Mouse (Mus musculus): ENCODE measurements around the gene Pnpla1. TPM values are rescaled to one million over a fixed set of nuclear protein-coding genes. Genes with fewer than 3 reads are reported as not detected.

The Pnpla1 gene
- polyA plus RNA-seq, 1 experiment from 2014 or later = 0.08 TPM

DNA sequence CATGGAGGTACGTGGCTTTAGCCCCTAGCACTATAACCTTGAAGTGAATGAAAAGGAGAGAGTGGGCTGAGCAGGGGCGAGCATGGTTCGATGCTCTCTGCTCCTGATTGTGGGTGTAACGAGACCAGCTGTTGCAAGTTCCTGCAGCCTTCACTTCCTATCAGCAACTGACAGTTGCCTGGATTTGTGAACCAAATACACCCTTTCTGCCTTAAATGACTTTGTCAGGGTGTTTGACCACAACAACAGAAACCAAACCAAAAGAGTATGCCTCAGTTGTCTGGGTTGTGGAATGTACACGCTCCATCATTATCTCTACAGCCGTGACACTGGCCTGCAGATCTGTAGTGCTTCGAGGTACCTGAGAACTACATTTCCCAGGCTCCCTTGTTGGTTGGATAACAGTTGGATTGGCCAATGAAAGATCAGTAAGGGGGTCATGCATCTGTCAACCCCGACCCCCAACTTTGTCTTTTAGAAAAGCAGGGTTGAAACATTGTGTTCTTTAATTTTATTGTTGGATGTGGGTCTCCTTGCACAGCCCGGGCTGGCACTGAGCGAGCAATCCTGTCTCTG lies 25.8 kb downstream of the Pnpla1 start:
- H3K27ac ChIP-seq (ENCODE audit: low read length) = no peak overlapping the region
- 37% methylated on average over 10 of the region's 10 CpGs for WGBS (ENCODE audit: insufficient replicate concordance)
- no peak overlapping the region for H3K4me2 ChIP-seq (ENCODE audit: low read depth, low read length)
- no peak for ATAC-seq (ENCODE audit: low read depth)
- H3K4me1 ChIP-seq (ENCODE audit: control insufficient read depth, low read depth, low read length) = no peaks in the 10 kb centered on the region; the same call in none of the 2 replicates
- H3K9me3 ChIP-seq (replicated peaks; ENCODE audit: control insufficient read depth, low read length) = no peaks in the 10 kb centered on the region
- no peak overlapping the region for H3K4me3 ChIP-seq (ENCODE audit: low read depth, low read length)
- H3K9ac ChIP-seq (ENCODE audit: low read depth, low read length) = no peak overlapping the region
- H3K36me3 ChIP-seq (ENCODE audit: control insufficient read depth, insufficient read depth) = no peaks in the 10 kb centered on the region
- peaks cover 5% of the 10 kb centered on the region; the same call in 1 of the 2 replicates for H3K27me3 ChIP-seq (ENCODE audit: control insufficient read depth, insufficient read depth, low read depth, low read length)

DNA sequence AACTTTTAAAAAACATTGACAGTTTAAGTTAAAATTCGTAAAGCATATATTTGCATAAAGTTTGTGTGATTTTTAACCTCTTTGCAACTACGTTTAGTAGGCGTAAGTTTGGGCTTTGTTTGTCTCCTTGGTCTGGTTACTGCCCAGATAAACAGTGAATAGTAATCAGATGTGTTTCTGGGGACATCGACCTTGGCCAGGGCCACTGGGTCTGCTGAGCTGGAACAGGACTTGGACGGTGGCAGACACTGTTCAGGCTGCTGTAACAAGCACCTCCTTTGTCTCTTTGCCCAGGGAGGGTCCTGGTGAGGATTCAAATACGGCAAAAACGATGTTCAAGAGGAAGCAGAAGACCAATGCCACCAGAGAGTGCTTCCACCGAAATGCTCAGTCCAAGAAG lies 27.0 kb downstream of the Pnpla1 start:
- no peaks in the 10 kb centered on the region; the same call in none of the 2 replicates for H3K4me1 ChIP-seq (ENCODE audit: control insufficient read depth, low read depth, low read length)
- WGBS (ENCODE audit: insufficient replicate concordance) = 61% methylated on average over 8 of the region's 8 CpGs
- no peak for ATAC-seq (ENCODE audit: low read depth)
- H3K9ac ChIP-seq (ENCODE audit: low read depth, low read length) = no peak overlapping the region
- no peak overlapping the region for H3K27ac ChIP-seq (ENCODE audit: low read length)
- H3K4me3 ChIP-seq (ENCODE audit: low read depth, low read length) = no peak overlapping the region
- H3K36me3 ChIP-seq (ENCODE audit: control insufficient read depth, insufficient read depth) = no peaks in the 10 kb centered on the region
- no peak overlapping the region for H3K4me2 ChIP-seq (ENCODE audit: low read depth, low read length)
- H3K27me3 ChIP-seq (ENCODE audit: control insufficient read depth, insufficient read depth, low read depth, low read length) = peaks cover 5% of the 10 kb centered on the region; the same call in 1 of the 2 replicates
- H3K9me3 ChIP-seq (replicated peaks; ENCODE audit: control insufficient read depth, low read length) = no peaks in the 10 kb centered on the region

- Histone ChIP-seq H3K36me3 (ENCODE audit: control insufficient read depth, insufficient read depth) (no peaks in the 10 kb centered on the region), H3K4me2 (ENCODE audit: low read depth, low read length) (no peak overlapping the region), H3K4me1 (ENCODE audit: control insufficient read depth, low read depth, low read length) (no peaks in the 10 kb centered on the region; the same call in none of the 2 replicates), H3K9ac (ENCODE audit: low read depth, low read length) (no peak overlapping the region), H3K4me3 (ENCODE audit: low read depth, low read length) (no peak overlapping the region), H3K27ac (ENCODE audit: low read length) (no peak overlapping the region), H3K9me3 (replicated peaks; ENCODE audit: control insufficient read depth, low read length) (no peaks in the 10 kb centered on the region), H3K27me3 (ENCODE audit: control insufficient read depth, insufficient read depth, low read depth, low read length) (no peaks in the 10 kb centered on the region)
- WGBS (ENCODE audit: insufficient replicate concordance) = 59% methylated on average over 8 of the region's 8 CpGs
- no peak for ATAC-seq (ENCODE audit: low read depth)
Measured at GRCm38 (mm10) chr17:28886266-28886665, 28.1 kb downstream of the Pnpla1 start.

- H3K36me3 ChIP-seq (ENCODE audit: control insufficient read depth, insufficient read depth) = no peaks in the 10 kb centered on the region
- ATAC-seq (ENCODE audit: low read depth) = no peak
- no peak overlapping the region for H3K4me3 ChIP-seq (ENCODE audit: low read depth, low read length)
- no peak overlapping the region for H3K4me2 ChIP-seq (ENCODE audit: low read depth, low read length)
- WGBS (ENCODE audit: insufficient replicate concordance) = 42% methylated on average over 11 of the region's 11 CpGs
- no peaks in the 10 kb centered on the region for H3K27me3 ChIP-seq (ENCODE audit: control insufficient read depth, insufficient read depth, low read depth, low read length)
- H3K9ac ChIP-seq (ENCODE audit: low read depth, low read length) = no peak overlapping the region
- no peaks in the 10 kb centered on the region for H3K4me1 ChIP-seq (ENCODE audit: control insufficient read depth, low read depth, low read length)
- H3K9me3 ChIP-seq (replicated peaks; ENCODE audit: control insufficient read depth, low read length) = no peaks in the 10 kb centered on the region
- no peak overlapping the region; the same call in 1 of the 2 replicates for H3K27ac ChIP-seq (ENCODE audit: low read length)
Measured at GRCm38 (mm10) chr17:28894050-28894767, 36.0 kb downstream of the Pnpla1 start.

DNA sequence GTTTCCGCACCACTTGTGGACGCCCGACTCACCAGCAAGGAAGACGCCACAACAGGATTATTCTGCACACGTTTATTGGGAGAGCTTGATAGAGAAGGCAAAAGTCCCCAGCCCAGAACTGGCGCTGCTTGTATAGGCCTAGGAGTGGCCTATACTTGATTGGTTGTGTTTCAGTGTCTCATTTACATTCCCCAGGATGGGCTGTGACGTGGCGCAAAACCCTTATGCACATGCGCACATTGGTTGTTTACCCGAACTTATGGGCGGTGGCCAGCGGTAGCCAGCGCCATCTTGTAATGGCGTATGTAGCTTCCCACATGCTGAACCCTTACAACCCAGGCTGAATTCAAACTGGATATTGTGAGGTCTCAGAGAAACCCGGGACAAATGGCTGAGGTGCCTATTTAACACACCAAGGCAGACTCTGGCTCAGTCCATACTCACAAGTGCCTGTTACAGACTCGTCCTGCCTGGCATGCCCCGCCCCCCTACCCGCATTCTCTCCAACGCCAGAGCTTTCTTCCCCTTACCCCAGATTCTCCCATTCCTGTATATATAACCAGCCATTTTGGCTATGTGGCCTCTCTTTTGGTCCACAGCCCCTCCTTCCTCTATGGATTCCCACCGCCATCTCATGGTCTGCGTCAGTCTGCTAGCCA lies 37.1 kb downstream of the Pnpla1 start:
- ATAC-seq (ENCODE audit: low read depth) = no peak
- Histone ChIP-seq H3K27me3 (ENCODE audit: control insufficient read depth, insufficient read depth, low read depth, low read length) (no peaks in the 10 kb centered on the region), H3K9me3 (replicated peaks; ENCODE audit: control insufficient read depth, low read length) (no peaks in the 10 kb centered on the region), H3K4me2 (ENCODE audit: low read depth, low read length) (no peak overlapping the region), H3K9ac (ENCODE audit: low read depth, low read length) (no peak overlapping the region), H3K27ac (ENCODE audit: low read length) (no peak overlapping the region), H3K4me1 (ENCODE audit: control insufficient read depth, low read depth, low read length) (no peaks in the 10 kb centered on the region), H3K36me3 (ENCODE audit: control insufficient read depth, insufficient read depth) (no peaks in the 10 kb centered on the region), H3K4me3 (ENCODE audit: low read depth, low read length) (no peak overlapping the region)
- 83% methylated on average over 21 of the region's 21 CpGs for WGBS (ENCODE audit: insufficient replicate concordance)

DNA sequence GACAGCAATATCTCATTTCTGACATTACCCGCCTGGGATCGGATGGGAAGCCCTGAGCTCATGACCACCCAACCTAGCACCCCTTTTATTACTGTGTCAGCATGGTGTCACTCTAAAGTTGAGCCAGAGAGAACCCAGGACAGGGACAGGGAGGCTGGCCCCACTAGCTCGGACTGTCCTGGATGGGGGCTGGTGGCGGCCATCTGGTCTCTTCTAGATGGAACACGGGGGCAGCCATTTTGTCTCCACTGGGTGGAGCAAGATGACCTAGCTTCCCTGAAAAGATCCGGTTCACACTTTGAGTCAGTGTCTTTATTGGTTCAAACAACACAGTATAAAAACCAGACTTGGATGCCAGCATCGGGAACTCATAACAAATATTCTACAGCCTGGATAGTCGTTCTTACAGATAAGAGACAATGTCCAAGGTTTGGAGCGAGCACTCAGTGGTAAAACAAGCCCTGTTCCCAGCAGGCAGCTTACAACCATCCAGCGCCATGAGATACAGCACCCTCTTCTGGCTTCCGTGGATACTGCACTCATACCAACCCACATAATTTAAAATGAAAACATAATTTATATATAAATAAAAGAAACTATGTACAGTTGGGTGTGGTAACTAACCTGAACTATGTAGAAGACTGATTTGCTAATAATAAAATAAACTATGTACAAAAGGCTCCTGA lies 38.0 kb downstream of the Pnpla1 start:
- Histone ChIP-seq H3K4me2 (ENCODE audit: low read depth, low read length) (no peak overlapping the region), H3K27me3 (ENCODE audit: control insufficient read depth, insufficient read depth, low read depth, low read length) (no peaks in the 10 kb centered on the region), H3K36me3 (ENCODE audit: control insufficient read depth, insufficient read depth) (no peaks in the 10 kb centered on the region), H3K4me1 (ENCODE audit: control insufficient read depth, low read depth, low read length) (no peaks in the 10 kb centered on the region), H3K4me3 (ENCODE audit: low read depth, low read length) (no peak overlapping the region), H3K9ac (ENCODE audit: low read depth, low read length) (no peak overlapping the region), H3K9me3 (replicated peaks; ENCODE audit: control insufficient read depth, low read length) (no peaks in the 10 kb centered on the region), H3K27ac (ENCODE audit: low read length) (no peak overlapping the region)
- ATAC-seq (ENCODE audit: low read depth) = no peak
- WGBS (ENCODE audit: insufficient replicate concordance) = 75% methylated on average over 11 of the region's 11 CpGs

DNA sequence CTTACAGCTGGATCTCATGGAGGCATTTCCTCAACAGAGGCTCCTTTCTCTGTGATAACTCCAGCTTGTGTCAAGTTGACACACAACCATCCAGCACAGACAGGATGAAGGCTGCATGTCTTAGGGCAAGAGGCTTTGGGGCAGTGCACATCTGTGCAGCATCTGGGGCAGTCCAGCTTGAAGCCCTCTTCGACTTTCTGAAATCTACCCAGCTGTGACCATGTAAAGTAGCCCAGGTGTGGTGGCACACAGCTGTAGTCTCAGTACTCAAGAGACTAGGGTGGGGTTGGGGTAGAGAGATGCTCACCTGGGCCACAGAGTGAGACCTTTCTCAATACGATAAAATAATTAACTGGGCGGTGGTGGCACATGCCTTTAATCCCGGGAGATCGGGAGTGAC lies 39.6 kb downstream of the Pnpla1 start:
- no peaks in the 10 kb centered on the region for H3K9me3 ChIP-seq (replicated peaks; ENCODE audit: control insufficient read depth, low read length)
- no peak for ATAC-seq (ENCODE audit: low read depth)
- no peak overlapping the region for H3K4me2 ChIP-seq (ENCODE audit: low read depth, low read length)
- 74% methylated on average over 5 of the region's 5 CpGs for WGBS (ENCODE audit: insufficient replicate concordance)
- no peaks in the 10 kb centered on the region for H3K4me1 ChIP-seq (ENCODE audit: control insufficient read depth, low read depth, low read length)
- H3K9ac ChIP-seq (ENCODE audit: low read depth, low read length) = no peak overlapping the region
- H3K4me3 ChIP-seq (ENCODE audit: low read depth, low read length) = no peak overlapping the region
- no peaks in the 10 kb centered on the region for H3K36me3 ChIP-seq (ENCODE audit: control insufficient read depth, insufficient read depth)
- no peaks in the 10 kb centered on the region for H3K27me3 ChIP-seq (ENCODE audit: control insufficient read depth, insufficient read depth, low read depth, low read length)
- no peak overlapping the region for H3K27ac ChIP-seq (ENCODE audit: low read length)

DNA sequence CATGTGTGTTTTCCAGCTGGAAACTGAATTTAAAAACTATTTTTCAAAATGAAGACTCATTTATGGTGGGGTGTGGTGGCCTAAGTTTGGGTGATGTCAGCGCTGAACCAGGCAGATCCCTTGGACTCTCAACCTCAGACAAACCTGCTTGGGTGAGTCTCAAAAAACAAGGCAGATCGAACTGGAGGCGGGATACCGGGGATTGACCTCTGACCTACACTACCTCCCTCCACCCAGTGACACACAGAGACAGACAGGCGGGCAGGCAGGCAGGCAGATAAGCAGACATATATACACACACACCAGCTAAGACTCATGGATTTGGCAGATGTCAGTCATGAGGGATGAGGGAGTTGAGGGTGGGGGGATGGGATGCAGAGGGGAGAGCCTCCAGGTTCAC lies 40.0 kb downstream of the Pnpla1 start:
- Histone ChIP-seq H3K4me1 (ENCODE audit: control insufficient read depth, low read depth, low read length) (no peaks in the 10 kb centered on the region), H3K36me3 (ENCODE audit: control insufficient read depth, insufficient read depth) (no peaks in the 10 kb centered on the region), H3K27ac (ENCODE audit: low read length) (no peak overlapping the region), H3K4me3 (ENCODE audit: low read depth, low read length) (no peak overlapping the region), H3K9me3 (replicated peaks; ENCODE audit: control insufficient read depth, low read length) (no peaks in the 10 kb centered on the region), H3K4me2 (ENCODE audit: low read depth, low read length) (no peak overlapping the region), H3K9ac (ENCODE audit: low read depth, low read length) (no peak overlapping the region), H3K27me3 (ENCODE audit: control insufficient read depth, insufficient read depth, low read depth, low read length) (no peaks in the 10 kb centered on the region)
- 59% methylated on average over 5 of the region's 5 CpGs for WGBS (ENCODE audit: insufficient replicate concordance)
- no peak for ATAC-seq (ENCODE audit: low read depth)
